Mouse (Mus musculus) intestine, embryonic 14.5 days (tissue): Measurements from ENCODE around the gene Vstm2b. TPM values are rescaled to one million over a fixed set of nuclear protein-coding genes. Genes with fewer than 3 reads are reported as not detected.
A peak's percentile ranks its signal among the peaks of the same experiment; 100 is the strongest.

Source experiments
- ATAC-seq: fragments of 200-750 bp; cut with Nextera tagmentation; replicated peaks from 2 replicates; pipeline ENCODE4 v1.8.0; 2017; ENCODE audit warnings: low read depth, moderate number of reproducible peaks, moderate TSS enrichment, moderate library complexity; ENCODE audit not compliant: low FRiP score, low TSS enrichment
- DNase-seq: peaks from one replicate; pipeline ENCODE4 v3.0.0-alpha.2; 2018; ENCODE audit warnings: low spot score
- H3K27ac ChIP-seq: fragments of 300-500 bp; sonication (generic); 2 replicates; pipeline ENCODE4 v1.5.1; 2014; ENCODE audit warnings: low read depth, mild to moderate bottlenecking, control low read depth
- H3K27me3 ChIP-seq: fragments of 300-500 bp; sonication (generic); replicated peaks from 2 replicates; pipeline ENCODE4 v1.6.1; 2014; ENCODE audit warnings: low read length, control low read depth; ENCODE audit not compliant: control insufficient read depth, insufficient read depth
- H3K36me3 ChIP-seq: fragments of 300-500 bp; sonication (generic); 2 replicates; pipeline ENCODE4 v1.6.1; 2014; ENCODE audit warnings: low read length, control low read depth; ENCODE audit not compliant: control insufficient read depth, insufficient read depth
- H3K4me1 ChIP-seq: fragments of 300-500 bp; sonication (generic); replicated peaks from 2 replicates; pipeline ENCODE4 v1.6.1; 2014; ENCODE audit warnings: low read length, control low read depth, mixed read lengths; ENCODE audit not compliant: control insufficient read depth, insufficient read depth
- H3K4me2 ChIP-seq: fragments of 300-500 bp; sonication (generic); 2 replicates; pipeline ENCODE4 v1.6.1; 2014; ENCODE audit warnings: low read length
- H3K4me3 ChIP-seq: fragments of 300-500 bp; sonication (generic); 2 replicates; pipeline ENCODE4 v1.5.1; 2014; ENCODE audit warnings: low read depth, low read length, control low read depth, mixed read lengths
- H3K9ac ChIP-seq: fragments of 300-500 bp; sonication (generic); 2 replicates; pipeline ENCODE4 v1.6.1; 2014; ENCODE audit warnings: mild to moderate bottlenecking, low read length
- H3K9me3 ChIP-seq: fragments of 300-500 bp; sonication (generic); 2 replicates; pipeline ENCODE4 v1.6.1; 2016; ENCODE audit warnings: low read length, control low read depth; ENCODE audit not compliant: control insufficient read depth
- WGBS: fragments of 180-500 bp; shearing (Covaris S2); extraction: QIAGEN DNeasy Blood & Tissue Kit; methylation state at CpG from one replicate; pipeline ENCODE4 v1.1.7; 2014; 5-methylcytosine and 5-hydroxymethylcytosine counted together
- polyA plus RNA-seq: library from polyadenylated mRNA; unstranded; fragments of >200 nt; fragmentation: Nextera tagmentation; extraction: Ambion mirVana; gene quantifications from 2 replicates; pipeline ENCODE4 v1.2.1, GENCODE M21; 2014

Gene Vstm2b
- polyA plus RNA-seq = 0.79 and 1.4 TPM in 2 replicates

DNA sequence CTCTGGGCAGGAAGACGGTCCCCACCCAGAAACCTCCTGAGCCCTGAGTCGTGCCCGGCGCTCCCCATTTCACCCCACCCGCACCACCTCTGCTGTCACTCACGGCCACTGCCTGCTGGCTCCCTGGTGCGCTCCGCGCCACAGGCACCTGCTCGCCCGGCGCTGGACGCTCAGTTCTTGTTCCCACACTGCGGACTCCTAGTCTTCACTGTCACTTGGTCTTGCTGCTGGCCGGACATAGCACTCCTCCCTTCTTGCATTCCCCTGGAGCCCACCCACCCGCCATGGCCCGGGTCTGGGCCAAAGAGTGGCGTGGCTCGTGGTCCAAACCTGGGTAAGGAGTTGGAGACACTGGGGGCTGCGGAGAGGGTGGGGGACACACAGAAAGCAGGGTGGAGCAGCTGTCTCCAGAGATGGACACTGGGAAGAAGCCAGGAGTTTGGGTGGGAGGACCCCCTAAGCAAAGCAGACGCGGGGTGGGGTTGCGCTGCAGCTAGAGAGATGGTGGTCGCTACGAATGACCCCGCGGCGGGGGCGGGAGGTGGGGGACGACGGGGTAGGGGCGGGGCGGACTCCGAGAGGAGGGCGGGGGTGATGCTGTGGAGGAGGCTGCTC, at the start of gene Vstm2b:
TSS of gene Vstm2b (plus strand) at position 233 of the 615 bp plus-strand sequence.
- Histone ChIP-seq H3K27me3 (peaks cover 70% of the 10 kb centered on the region), H3K4me3 (peak within 1 kb of the TSS; percentile 38), H3K36me3 (no peaks in the 10 kb centered on the region), H3K9me3 (no peaks in the 10 kb centered on the region), H3K9ac (peak within 1 kb of the TSS; percentile 27; the same call in 1 of the 2 replicates), H3K27ac (no peak within 1 kb of the TSS), H3K4me2 (peak within 1 kb of the TSS; percentile 77), H3K4me1 (no peaks in the 10 kb centered on the region)
- WGBS = 1% methylated on average over 29 of the region's 35 CpGs
- peak; percentile 52 for DNase-seq
- no peak for ATAC-seq

- Histone ChIP-seq H3K4me1 (no peaks in the 10 kb centered on the region), H3K4me2 (no peak overlapping the region), H3K27ac (no peak overlapping the region), H3K4me3 (no peak overlapping the region), H3K9ac (no peak overlapping the region), H3K27me3 (no peaks in the 10 kb centered on the region), H3K36me3 (no peaks in the 10 kb centered on the region), H3K9me3 (no peaks in the 10 kb centered on the region)
- no peak for DNase-seq
- WGBS = 72% methylated on average over 7 of the region's 7 CpGs
- no peak for ATAC-seq
These were observed 42.0 kb upstream of the Vstm2b start for GRCm38 (mm10) chr7:40856088-40856625.

DNA sequence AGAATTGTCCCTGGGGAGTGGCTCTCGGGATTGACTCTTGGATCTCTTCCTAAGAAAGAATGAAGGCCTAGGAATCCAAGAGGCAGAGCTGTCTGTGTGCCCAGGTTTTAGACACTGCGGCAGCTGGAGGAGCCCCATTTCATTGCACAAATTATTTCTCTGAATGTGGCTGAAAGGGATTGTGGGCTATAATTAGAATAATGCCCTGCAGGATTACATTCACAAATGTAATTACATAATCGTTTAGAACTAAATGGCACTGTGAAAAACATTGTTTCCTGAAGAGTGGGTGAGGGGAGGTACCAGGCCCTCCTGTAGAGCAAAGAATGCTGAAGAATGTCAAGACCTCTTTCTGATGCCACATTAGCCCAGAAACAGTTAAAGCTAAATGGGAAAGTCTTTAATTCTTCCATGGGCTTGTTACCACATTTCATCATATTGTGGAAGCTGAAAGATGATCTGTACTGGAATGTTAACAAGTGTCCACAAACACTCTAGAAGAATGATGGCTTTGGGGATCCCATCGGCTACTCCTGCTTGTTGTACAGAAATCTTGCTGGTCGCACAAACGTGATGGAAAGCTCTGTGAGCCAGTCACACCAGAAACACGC, 24.6 kb upstream of the Vstm2b start:
- Histone ChIP-seq H3K9me3 (no peaks in the 10 kb centered on the region), H3K9ac (no peak overlapping the region), H3K27me3 (no peaks in the 10 kb centered on the region), H3K36me3 (no peaks in the 10 kb centered on the region), H3K4me3 (no peak overlapping the region), H3K4me2 (no peak overlapping the region), H3K4me1 (no peaks in the 10 kb centered on the region), H3K27ac (no peak overlapping the region)
- DNase-seq (no peak), ATAC-seq (no peak)
- 51% methylated on average over 7 of the region's 7 CpGs for WGBS

DNA sequence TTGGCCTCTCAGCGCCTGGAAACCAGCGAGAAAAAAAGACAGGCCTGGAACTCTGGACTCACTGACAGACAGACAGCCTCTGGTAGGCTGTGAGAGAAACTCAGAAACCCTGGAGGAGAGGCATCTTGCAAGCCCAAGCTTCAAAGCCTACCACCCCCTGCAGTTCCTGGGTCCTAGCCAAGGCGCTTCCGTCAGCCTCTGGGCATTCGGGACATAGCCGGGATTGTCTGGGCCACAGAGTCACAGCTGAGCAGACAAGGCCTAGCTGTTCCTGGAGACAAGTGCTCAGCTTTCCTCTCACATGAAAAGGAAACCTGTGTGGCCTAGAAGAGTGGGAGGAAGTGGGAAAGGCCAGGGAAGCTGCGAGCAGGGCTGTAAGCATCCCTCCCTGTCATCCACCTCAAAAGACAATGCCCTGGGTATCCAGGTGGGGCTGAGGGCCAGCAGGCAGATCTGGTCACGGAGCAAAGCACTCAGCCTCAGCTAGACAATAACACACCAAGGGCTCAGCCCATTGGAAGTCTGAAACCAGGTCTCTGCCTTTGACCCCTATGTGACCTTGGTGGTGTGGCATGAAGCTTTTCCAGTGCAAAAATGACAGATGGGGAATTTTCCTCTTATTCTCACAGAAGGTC, 13.2 kb upstream of the Vstm2b start:
- DNase-seq (no peak), ATAC-seq (no peak)
- no peak overlapping the region for H3K9ac ChIP-seq
- H3K36me3 ChIP-seq = no peaks in the 10 kb centered on the region
- no peak overlapping the region for H3K27ac ChIP-seq
- 65% methylated on average over 8 of the region's 8 CpGs for WGBS
- H3K9me3 ChIP-seq = no peaks in the 10 kb centered on the region
- no peak overlapping the region for H3K4me3 ChIP-seq
- H3K4me2 ChIP-seq = no peak overlapping the region
- no peaks in the 10 kb centered on the region for H3K4me1 ChIP-seq
- H3K27me3 ChIP-seq = no peaks in the 10 kb centered on the region

- no peak overlapping the region for H3K27ac ChIP-seq
- no peak overlapping the region for H3K9ac ChIP-seq
- H3K36me3 ChIP-seq = no peaks in the 10 kb centered on the region
- DNase-seq (no peak), ATAC-seq (no peak)
- 74% methylated on average over 3 of the region's 3 CpGs for WGBS
- no peaks in the 10 kb centered on the region for H3K9me3 ChIP-seq
- no peak overlapping the region for H3K4me2 ChIP-seq
- H3K4me1 ChIP-seq = no peaks in the 10 kb centered on the region
- no peak overlapping the region for H3K4me3 ChIP-seq
- H3K27me3 ChIP-seq = no peaks in the 10 kb centered on the region
These were observed 9.8 kb upstream of the Vstm2b start for GRCm38 (mm10) chr7:40888358-40888757.

GRCm38 (mm10) chr7:40896964-40897363, 1.2 kb upstream of the Vstm2b start:
- Histone ChIP-seq H3K9me3 (no peaks in the 10 kb centered on the region), H3K4me3 (no peak overlapping the region), H3K4me1 (no peaks in the 10 kb centered on the region), H3K36me3 (no peaks in the 10 kb centered on the region), H3K27me3 (peaks cover 57% of the 10 kb centered on the region), H3K27ac (no peak overlapping the region), H3K9ac (no peak overlapping the region), H3K4me2 (no peak overlapping the region)
- WGBS = 60% methylated on average over 4 of the region's 4 CpGs
- no peak for ATAC-seq
- DNase-seq = no peak

GRCm38 (mm10) chr7:40898711-40899375, 715 bp downstream of the Vstm2b start:
- under 1% methylated on average over 67 of the region's 70 CpGs for WGBS
- Histone ChIP-seq H3K27ac (no peak overlapping the region), H3K4me3 (peak overlapping the region; percentile 38), H3K4me1 (no peaks in the 10 kb centered on the region), H3K9me3 (no peaks in the 10 kb centered on the region), H3K4me2 (peak overlapping the region; percentile 77), H3K36me3 (no peaks in the 10 kb centered on the region), H3K27me3 (peaks cover 76% of the 10 kb centered on the region), H3K9ac (peak overlapping the region; percentile 27; the same call in 1 of the 2 replicates)
- ATAC-seq (peak; percentile 47; the same call in 1 of the 2 replicates), DNase-seq (peak; percentile 61)
